Mouse (Mus musculus) forelimb bud, embryonic 11.5 days (tissue): ENCODE measurements at regions not wholly inside any gene's neighbourhood (a gene's known extent, or its start where the extent isn't known, plus 50 kb on each side); places are given as distances from the start of the nearest gene placed in this dataset.

Experiments
- DNase-seq: peaks from one replicate; pipeline ENCODE4 v3.0.0-alpha.2; 2012; ENCODE audit warnings: low read depth, low spot score

- DNase-seq = no peak
Measured at GRCm38 (mm10) chr3:137795754-137796315, 68.5 kb upstream of the H2afz start.

GRCm38 (mm10) chr3:137798769-137799168 is 65.5 kb upstream of the H2afz start:
- no peak for DNase-seq

DNA sequence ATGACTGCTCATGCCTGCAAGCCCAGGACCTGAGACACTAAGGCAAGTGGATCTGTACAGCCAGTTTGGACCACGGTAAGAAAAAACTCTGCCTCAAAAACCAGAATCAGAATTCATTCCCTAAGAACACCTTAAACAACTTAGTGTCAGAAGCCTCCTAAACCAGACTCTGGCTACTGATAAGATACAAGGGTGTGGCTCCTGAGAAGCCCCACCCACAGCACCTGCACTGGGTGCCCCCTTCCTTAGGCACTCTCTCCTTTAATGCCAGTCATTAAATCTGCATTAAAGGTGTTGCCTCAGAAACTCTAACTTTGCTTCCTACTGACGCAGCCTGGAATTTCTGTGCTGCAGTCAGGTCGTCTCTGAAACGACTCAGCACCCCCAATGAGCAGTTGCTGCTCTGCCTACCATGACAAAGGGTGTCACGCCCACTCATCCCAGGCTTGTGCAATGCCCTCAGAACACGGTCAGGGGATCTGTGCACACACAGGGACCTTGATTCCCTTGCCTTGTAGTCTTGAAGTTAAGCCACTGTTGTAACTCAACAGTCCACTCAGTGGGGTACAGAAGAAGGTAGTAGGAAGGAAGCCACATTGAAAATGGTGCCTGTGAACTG is 62.8 kb upstream of the H2afz start:
- no peak for DNase-seq

DNA sequence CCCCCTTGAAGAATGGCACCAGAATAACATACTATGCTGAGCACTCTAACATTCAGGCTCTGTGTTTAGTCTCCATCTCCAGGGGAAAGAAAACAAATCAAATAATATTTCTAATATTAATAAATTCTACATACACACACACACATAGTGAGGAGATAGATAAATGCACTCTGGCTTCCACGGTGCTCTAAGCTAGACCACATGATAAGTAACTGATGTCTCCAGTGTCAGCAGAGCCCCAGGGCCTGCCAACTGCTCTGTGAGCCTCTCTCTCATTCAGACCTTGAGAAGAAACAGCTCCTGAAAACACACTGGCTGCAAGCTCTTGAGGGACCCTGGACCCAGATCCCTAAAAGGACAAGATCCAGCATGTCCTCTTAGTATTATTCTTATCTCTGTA is 56.9 kb upstream of the H2afz start:
- no peak for DNase-seq

DNA sequence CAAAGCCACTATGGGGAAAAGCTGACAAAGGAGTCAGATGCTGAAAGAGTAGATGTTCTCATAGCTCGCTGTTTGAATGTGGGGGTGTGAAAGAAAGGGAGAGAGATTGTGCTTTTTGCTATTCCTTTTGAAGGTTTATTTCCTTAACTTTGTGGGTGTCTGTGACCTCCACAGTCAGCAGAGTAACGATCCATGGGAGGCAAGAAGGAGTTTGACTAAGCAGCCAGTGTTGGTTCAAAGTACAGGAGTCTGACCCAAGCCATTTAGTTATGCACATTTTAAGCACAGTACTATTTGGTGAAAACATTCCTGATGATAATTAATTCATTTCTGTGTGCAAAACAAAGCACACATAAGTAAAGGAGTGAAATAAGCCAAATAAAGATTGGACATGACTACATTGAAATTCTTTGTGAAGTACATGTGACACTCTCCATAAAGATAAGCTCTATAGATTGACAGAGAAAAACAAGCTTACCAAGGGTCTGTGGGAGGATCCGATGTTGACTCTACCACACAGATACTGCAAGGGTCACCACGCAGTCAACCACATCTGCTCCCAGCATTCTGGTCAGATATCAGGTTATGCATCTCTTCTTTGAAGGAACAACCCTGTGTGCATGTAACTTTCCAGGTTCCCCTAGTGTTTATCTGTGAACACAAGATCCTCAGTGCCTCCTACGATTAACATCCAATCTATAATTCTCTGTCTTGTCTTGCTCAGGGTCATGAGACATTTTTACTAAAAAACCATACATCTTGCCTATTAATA is 56.2 kb upstream of the H2afz start:
- DNase-seq = no peak

- no peak for DNase-seq
Measured at GRCm38 (mm10) chr3:137810123-137810522, 54.2 kb upstream of the H2afz start.
